Mouse (Mus musculus) hindbrain, embryonic 16.5 days (tissue): ENCODE measurements around the gene Ubiad1. TPM values are rescaled to one million over a fixed set of nuclear protein-coding genes. Genes with fewer than 3 reads are reported as not detected.

ENCODE experiments used
- ATAC-seq: fragments of 200-750 bp; cut with Nextera tagmentation; 2 replicates; pipeline ENCODE4 v1.8.0; 2017; ENCODE audit warnings: moderate TSS enrichment, moderate library complexity
- H3K27ac ChIP-seq: fragments of 300-500 bp; sonication (generic); 2 replicates; pipeline ENCODE4 v1.5.1; 2014; ENCODE audit warnings: low read depth, mild to moderate bottlenecking, control low read depth, low read length, moderate library complexity
- H3K27me3 ChIP-seq: fragments of 300-500 bp; sonication (generic); replicated peaks from 2 replicates; pipeline ENCODE4 v1.6.1; 2014; ENCODE audit warnings: low read length; ENCODE audit not compliant: control insufficient read depth, insufficient read depth
- H3K36me3 ChIP-seq: fragments of 300-500 bp; sonication (generic); 2 replicates; pipeline ENCODE4 v1.6.1; 2014; ENCODE audit warnings: mild to moderate bottlenecking, low read length, moderate library complexity, mixed read lengths; ENCODE audit not compliant: control insufficient read depth, insufficient read depth
- H3K4me1 ChIP-seq: fragments of 300-500 bp; sonication (generic); 2 replicates; pipeline ENCODE4 v1.6.1; 2014; ENCODE audit warnings: low read depth, low read length; ENCODE audit not compliant: control insufficient read depth, insufficient read depth
- H3K4me2 ChIP-seq: fragments of 300-500 bp; sonication (generic); 2 replicates; pipeline ENCODE4 v1.6.1; 2014; ENCODE audit warnings: mild to moderate bottlenecking, low read length, control low read depth, moderate library complexity
- H3K4me3 ChIP-seq: fragments of 300-500 bp; sonication (generic); 2 replicates; pipeline ENCODE4 v1.5.1; 2014; ENCODE audit warnings: mild to moderate bottlenecking, low read length, control low read depth, moderate library complexity
- H3K9ac ChIP-seq: fragments of 300-500 bp; sonication (generic); 2 replicates; pipeline ENCODE4 v1.6.1; 2014; ENCODE audit warnings: low read depth, mild to moderate bottlenecking, control low read depth, low read length, moderate library complexity
- H3K9me3 ChIP-seq: fragments of 300-500 bp; sonication (generic); 2 replicates; pipeline ENCODE4 v1.6.1; 2014; ENCODE audit warnings: mild to moderate bottlenecking, low read length, moderate library complexity; ENCODE audit not compliant: control insufficient read depth
- WGBS: fragments of 180-500 bp; shearing (Covaris S2); extraction: QIAGEN DNeasy Blood & Tissue Kit; methylation state at CpG from one replicate; pipeline ENCODE4 v1.1.7; 2014; 5-methylcytosine and 5-hydroxymethylcytosine counted together
- polyA plus RNA-seq: library from polyadenylated mRNA; unstranded; fragments of >200 nt; fragmentation: Nextera tagmentation; extraction: Ambion mirVana; gene quantifications from 2 replicates; pipeline ENCODE4 v1.2.1, GENCODE M21; 2015

Ubiad1 gene
- polyA plus RNA-seq, result 19.6 and 20.6 TPM in 2 replicates

DNA sequence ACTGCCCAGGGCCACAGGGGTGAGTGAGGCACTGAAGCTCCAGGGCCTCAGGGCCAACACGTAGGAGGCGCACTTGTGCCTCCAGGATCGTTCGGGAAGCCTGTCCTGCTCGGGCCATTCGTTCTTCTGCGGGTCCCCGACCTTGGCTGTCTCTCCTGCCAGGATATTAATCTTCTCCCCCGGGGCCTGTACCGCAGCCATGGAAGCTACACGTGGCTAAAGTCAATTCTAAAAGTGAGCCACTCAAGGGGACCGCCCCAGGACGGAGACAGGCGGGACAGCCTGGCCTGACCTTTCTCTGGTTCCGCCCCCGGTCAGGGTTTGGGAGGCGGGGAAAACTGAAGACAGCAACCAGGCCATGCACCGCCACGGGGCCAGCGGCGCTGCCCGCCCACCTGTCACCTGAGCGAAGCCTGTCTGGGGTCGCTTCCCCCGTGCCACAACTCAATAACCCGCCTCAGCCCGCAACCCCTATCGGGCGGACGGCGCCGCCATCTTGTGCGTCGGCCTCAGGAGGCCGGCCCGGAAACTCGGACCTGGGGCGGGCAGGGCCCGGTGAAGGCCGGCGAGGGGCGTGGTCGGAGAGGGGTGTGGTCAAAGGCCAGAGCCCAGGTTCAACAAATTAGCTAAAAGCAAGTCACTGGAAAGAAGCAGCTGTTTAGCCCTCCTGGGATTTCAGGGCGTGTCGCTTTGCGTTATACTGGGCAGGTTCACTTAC is at the start of gene Ubiad1:
TSS of gene Ubiad1 (minus strand) at position 522 of the 718 bp plus-strand sequence.
- Histone ChIP-seq H3K4me1 (peaks cover 20% of the 10 kb centered on the region), H3K4me3 (peak within 1 kb of the TSS; percentile 73), H3K27me3 (no peaks in the 10 kb centered on the region), H3K9me3 (no peaks in the 10 kb centered on the region), H3K27ac (peak within 1 kb of the TSS; percentile 68), H3K9ac (peak within 1 kb of the TSS; percentile 82), H3K36me3 (no peaks in the 10 kb centered on the region), H3K4me2 (peak within 1 kb of the TSS; percentile 80)
- under 1% methylated on average over 46 of the region's 46 CpGs for WGBS
- ATAC-seq, result 0 out of 2 replicates have a peak, but pooled peaks have one; percentile 22

DNA sequence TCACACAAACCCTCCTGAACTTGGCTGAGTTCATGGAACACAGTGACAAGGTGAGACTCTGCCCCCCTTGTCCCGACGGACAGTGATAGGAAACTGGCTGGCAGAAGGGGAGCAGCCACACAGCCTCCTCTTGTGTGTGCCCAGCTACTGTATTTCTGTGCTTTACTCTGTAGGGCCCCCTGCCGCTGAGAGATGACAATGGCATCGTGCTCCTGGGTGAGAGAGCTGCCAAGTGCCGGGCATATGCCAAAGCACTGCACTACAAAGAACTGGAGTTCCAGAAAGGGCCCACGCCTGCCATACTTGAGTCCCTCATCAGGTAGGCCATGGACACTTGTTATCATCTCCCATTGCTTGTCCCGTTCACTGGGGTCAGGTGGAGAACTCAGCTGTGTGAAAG is 46.9 kb upstream of the Ubiad1 start:
- no peaks in the 10 kb centered on the region; the same call in none of the 2 replicates for H3K4me1 ChIP-seq
- H3K4me2 ChIP-seq, result no peak overlapping the region
- ATAC-seq, result no peak
- H3K27me3 ChIP-seq, result no peaks in the 10 kb centered on the region
- no peak overlapping the region for H3K4me3 ChIP-seq
- WGBS, result 66% methylated on average over 7 of the region's 7 CpGs
- no peak overlapping the region for H3K9ac ChIP-seq
- H3K9me3 ChIP-seq, result no peaks in the 10 kb centered on the region
- peaks cover 38% of the 10 kb centered on the region for H3K36me3 ChIP-seq
- H3K27ac ChIP-seq, result no peak overlapping the region; the same call in 1 of the 2 replicates

DNA sequence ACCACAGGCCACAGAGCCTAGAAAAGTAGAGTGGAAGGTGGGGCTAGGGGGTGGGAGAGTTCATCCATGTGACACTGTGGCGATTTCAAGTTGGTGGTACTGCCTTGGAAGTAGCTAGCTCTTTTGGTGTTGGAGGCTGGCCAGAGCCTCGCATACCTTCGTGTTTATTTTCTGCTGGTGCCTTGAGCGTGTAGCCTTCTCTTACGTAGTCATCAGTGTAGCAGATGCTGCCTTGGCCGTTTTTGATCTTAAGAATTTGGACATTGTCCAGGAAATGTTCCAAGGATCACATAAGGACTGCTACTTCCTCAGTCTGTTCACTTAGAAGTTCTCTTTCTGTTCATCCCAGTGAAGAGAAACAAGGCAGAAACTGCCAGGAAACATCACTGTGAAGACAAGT is 45.9 kb upstream of the Ubiad1 start:
- no peak for ATAC-seq
- no peaks in the 10 kb centered on the region; the same call in 1 of the 2 replicates for H3K4me1 ChIP-seq
- WGBS, result 77% methylated on average over 6 of the region's 6 CpGs

DNA sequence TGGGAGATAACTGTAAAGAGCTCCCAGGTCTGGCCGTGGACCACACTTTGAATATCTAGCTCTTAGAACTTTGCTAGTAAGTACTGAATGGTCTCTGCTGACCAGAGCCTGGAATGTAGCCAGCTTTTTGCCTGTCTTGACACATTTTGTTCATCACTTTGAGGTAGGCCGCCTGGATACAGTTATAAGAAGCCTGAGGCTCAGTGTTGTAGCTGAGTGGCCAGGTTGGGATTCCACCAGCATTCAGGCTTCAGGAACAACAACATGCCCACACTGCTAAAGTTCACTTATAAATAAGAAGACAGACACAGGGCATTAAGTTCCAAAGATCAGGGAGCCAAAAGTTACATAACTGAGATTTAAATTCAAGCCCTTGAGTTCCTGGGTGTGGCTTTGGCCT is 43.3 kb upstream of the Ubiad1 start:
- H3K27me3 ChIP-seq, result no peaks in the 10 kb centered on the region
- no peak overlapping the region for H3K4me3 ChIP-seq
- no peaks in the 10 kb centered on the region; the same call in 1 of the 2 replicates for H3K4me1 ChIP-seq
- no peak for ATAC-seq
- no peak overlapping the region for H3K9ac ChIP-seq
- no peak overlapping the region for H3K27ac ChIP-seq
- WGBS, result 68% methylated on average over 2 of the region's 2 CpGs
- peaks cover 64% of the 10 kb centered on the region for H3K36me3 ChIP-seq
- H3K9me3 ChIP-seq, result no peaks in the 10 kb centered on the region
- H3K4me2 ChIP-seq, result no peak overlapping the region

More for the DNA sequence above, 45.9 kb upstream of the Ubiad1 start:
- Histone ChIP-seq H3K9me3 (no peaks in the 10 kb centered on the region), H3K4me3 (no peak overlapping the region), H3K4me2 (no peak overlapping the region), H3K36me3 (peaks cover 46% of the 10 kb centered on the region), H3K27ac (no peak overlapping the region), H3K9ac (no peak overlapping the region), H3K27me3 (no peaks in the 10 kb centered on the region)

DNA sequence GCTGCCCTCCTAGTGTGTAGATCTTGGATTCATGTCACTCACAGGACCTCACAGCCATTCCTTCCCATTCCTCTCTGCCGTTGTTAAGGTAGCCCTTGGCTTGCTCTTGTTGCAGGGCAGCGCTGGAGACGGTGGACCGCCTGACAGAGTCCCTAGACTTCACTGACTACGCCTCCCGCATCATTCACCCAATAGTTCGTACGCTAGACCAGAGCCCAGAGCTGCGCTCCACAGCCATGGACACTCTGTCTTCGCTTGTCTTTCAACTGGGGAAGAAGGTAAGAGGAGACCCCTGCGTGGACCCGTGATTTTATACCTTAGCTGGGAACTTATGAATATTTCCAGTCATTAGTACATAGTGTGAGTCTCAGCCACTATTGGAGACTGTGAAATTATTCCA is 39.9 kb upstream of the Ubiad1 start:
- Histone ChIP-seq H3K9me3 (no peaks in the 10 kb centered on the region), H3K4me1 (no peaks in the 10 kb centered on the region), H3K4me2 (no peak overlapping the region), H3K4me3 (no peak overlapping the region), H3K36me3 (peaks cover 70% of the 10 kb centered on the region), H3K27me3 (no peaks in the 10 kb centered on the region), H3K9ac (no peak overlapping the region), H3K27ac (no peak overlapping the region)
- 97% methylated on average over 12 of the region's 12 CpGs for WGBS
- ATAC-seq, result no peak

DNA sequence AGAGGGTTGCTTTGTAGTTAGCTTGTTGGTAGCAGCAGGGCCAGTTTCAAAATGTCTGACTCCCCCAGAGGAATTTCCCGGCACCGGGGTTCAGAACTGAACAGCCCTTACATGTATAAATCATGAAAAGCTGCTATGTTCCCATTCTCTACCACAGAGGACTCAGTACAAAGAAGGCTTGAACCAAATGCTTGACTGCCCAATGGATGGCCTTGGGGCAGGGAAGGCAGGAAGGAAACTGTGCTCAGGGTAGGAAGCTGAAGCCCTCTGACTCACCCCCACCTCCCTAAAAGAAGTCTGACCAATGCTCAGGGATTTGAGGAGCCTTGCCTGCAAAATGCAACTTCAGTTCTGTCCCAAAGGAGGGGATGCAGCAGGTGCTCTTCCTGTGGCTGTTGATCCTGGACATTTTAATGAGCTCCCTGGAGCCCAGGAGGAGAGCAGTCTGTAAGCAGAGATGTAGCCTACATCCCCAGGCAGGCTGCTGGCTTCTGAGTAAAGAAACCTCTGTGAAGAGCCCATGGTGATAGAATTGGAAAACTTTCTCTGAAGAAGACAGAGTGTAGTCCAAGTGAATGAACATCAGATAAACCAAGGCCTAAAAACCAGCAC is 37.1 kb upstream of the Ubiad1 start:
- Histone ChIP-seq H3K9me3 (no peaks in the 10 kb centered on the region), H3K4me3 (no peak overlapping the region), H3K4me2 (no peak overlapping the region), H3K4me1 (no peaks in the 10 kb centered on the region), H3K9ac (no peak overlapping the region), H3K27me3 (no peaks in the 10 kb centered on the region), H3K36me3 (peaks cover 64% of the 10 kb centered on the region), H3K27ac (no peak overlapping the region)
- WGBS, result 83% methylated on average over 2 of the region's 2 CpGs
- ATAC-seq, result no peak

DNA sequence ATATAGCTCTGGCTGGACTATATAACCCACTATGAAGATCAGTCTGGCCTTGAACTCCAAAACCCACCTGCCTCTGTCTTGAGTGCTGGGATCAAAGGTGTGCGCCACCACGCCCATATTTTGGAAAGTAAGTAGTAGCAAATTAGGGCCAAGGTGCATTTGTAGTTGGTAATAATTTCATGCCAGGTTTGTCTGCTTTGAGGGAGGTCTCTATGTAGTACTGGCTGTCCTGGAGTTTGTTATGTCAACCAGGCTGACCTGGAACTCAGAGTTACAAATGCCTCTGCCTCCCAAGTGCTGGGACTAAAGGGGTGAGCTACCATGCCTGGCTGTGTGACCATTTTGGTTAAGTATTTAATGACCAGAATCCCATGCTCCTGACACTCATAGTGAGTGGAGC is 35.7 kb upstream of the Ubiad1 start:
- Histone ChIP-seq H3K4me3 (no peak overlapping the region), H3K4me1 (no peaks in the 10 kb centered on the region), H3K36me3 (peaks cover 53% of the 10 kb centered on the region), H3K4me2 (no peak overlapping the region), H3K9ac (no peak overlapping the region), H3K27me3 (no peaks in the 10 kb centered on the region), H3K27ac (no peak overlapping the region), H3K9me3 (no peaks in the 10 kb centered on the region)
- WGBS, result 94% methylated on average over 2 of the region's 2 CpGs
- ATAC-seq, result no peak

DNA sequence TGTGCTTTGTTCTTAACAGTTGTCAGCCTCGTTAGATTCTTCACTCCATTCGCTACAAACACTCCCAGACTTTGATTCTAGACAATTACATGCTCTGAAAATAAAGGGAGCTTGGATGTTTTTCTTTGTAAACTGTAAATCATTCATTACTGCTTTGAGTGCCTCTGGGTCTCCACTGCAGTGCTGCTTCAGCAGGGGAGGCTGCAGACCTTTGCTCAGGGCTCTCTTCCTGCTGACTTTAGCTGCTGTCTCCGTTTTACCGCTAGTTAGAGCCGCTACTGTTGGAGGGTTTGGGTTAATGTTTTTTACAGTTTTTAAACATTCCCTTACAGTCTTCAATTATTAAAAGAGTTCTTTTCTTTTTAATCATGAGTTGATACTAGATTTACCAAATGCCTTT is 28.9 kb upstream of the Ubiad1 start:
- Histone ChIP-seq H3K27me3 (no peaks in the 10 kb centered on the region), H3K27ac (no peak overlapping the region), H3K4me1 (no peaks in the 10 kb centered on the region), H3K9me3 (no peaks in the 10 kb centered on the region), H3K9ac (no peak overlapping the region), H3K36me3 (peaks cover 56% of the 10 kb centered on the region), H3K4me2 (no peak overlapping the region), H3K4me3 (no peak overlapping the region)
- no peak for ATAC-seq
- 75% methylated on average over 5 of the region's 5 CpGs for WGBS

DNA sequence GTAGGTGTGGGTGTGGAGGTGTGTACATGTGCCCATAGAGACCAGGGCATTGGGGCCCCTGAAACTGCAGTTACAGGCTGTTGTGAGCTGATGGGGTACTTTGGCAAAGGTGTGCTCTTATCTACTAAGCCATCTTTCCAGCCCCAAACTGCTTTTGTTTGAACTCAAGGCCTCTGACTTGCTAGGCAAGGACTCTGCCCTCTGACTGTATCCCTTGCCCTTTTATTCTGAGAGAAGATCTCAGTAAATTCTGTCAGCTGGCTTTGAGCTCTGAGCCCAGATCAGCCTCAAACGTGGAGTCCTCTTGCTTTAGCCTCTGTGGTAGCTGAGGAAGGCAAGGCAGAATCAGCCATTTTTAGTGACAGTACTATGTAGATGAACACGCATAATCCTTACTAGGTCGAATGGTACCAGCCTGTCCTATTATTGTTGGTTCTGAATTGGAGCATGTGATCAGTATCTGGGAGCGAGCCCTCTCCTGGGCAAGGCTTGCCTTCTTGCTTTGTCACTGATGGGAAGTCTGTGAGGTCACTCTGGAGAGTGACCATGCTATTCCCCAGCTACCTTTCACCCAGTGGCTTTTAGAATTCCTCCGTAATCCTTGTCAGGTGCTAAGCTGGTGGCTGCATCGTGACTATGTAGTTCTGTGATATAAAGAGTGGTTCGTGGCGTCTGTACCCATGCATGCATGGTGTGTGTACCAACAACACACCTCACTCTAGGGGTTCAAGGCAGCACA is 28.0 kb upstream of the Ubiad1 start:
- 96% methylated on average over 8 of the region's 8 CpGs for WGBS

More for the DNA sequence above, 28.0 kb upstream of the Ubiad1 start:
- no peak for ATAC-seq
- H3K4me2 ChIP-seq, result no peak overlapping the region
- peaks cover 61% of the 10 kb centered on the region for H3K36me3 ChIP-seq
- no peaks in the 10 kb centered on the region for H3K27me3 ChIP-seq
- H3K4me3 ChIP-seq, result no peak overlapping the region
- no peaks in the 10 kb centered on the region for H3K4me1 ChIP-seq
- H3K9me3 ChIP-seq, result no peaks in the 10 kb centered on the region
- H3K9ac ChIP-seq, result no peak overlapping the region
- H3K27ac ChIP-seq, result no peak overlapping the region
